Mouse (Mus musculus): ENCODE data around the gene Hoxb6.

- TF ChIP-seq CTCF (IDR thresholded peaks at IDR 0.05; ENCODE audit: control insufficient read depth, insufficient read depth, low read length) (no peak), POLR2A (IDR thresholded peaks at IDR 0.05; ENCODE audit: borderline replicate concordance, control insufficient read depth, low read depth, low read length) (no peak)
Measured at GRCm38 (mm10) chr11:96288455-96289221, 3.6 kb upstream of the Hoxb6 start.
